Mouse (Mus musculus) midbrain, postnatal 0 days (tissue): Measurements from ENCODE around the gene Hp1bp3. TPM values are rescaled to one million over a fixed set of nuclear protein-coding genes. Genes with fewer than 3 reads are reported as not detected.
A peak's percentile ranks its signal among the peaks of the same experiment; 100 is the strongest.

Experiments
- ATAC-seq: fragments of 200-750 bp; cut with Nextera tagmentation; 2 replicates; pipeline ENCODE4 v1.8.0; 2017; ENCODE audit warnings: moderate number of reproducible peaks, mild to moderate bottlenecking, moderate TSS enrichment, moderate library complexity; ENCODE audit not compliant: low FRiP score
- DNase-seq: peaks from one replicate; pipeline ENCODE4 v3.0.0-alpha.2; 2015; ENCODE audit warnings: low spot score
- H3K27ac ChIP-seq: fragments of 300-500 bp; sonication (generic); 2 replicates; pipeline ENCODE4 v1.5.1; 2014; ENCODE audit warnings: low read depth, mild to moderate bottlenecking, low read length, mixed read lengths
- H3K27me3 ChIP-seq: fragments of 300-500 bp; sonication (generic); 2 replicates; pipeline ENCODE4 v1.6.1; 2014; ENCODE audit warnings: low read length, control low read depth, mixed read lengths; ENCODE audit not compliant: insufficient read depth
- H3K36me3 ChIP-seq: fragments of 300-500 bp; sonication (generic); 2 replicates; pipeline ENCODE4 v1.6.1; 2014; ENCODE audit warnings: low read length, control low read depth, mixed read lengths; ENCODE audit not compliant: insufficient read depth
- H3K4me1 ChIP-seq: fragments of 300-500 bp; sonication (generic); 2 replicates; pipeline ENCODE4 v1.6.1; 2014; ENCODE audit warnings: mild to moderate bottlenecking, control low read depth, antibody characterized with exemption, low read length, mixed read lengths; ENCODE audit not compliant: insufficient read depth
- H3K4me2 ChIP-seq: fragments of 300-500 bp; sonication (generic); 2 replicates; pipeline ENCODE4 v1.6.1; 2014; ENCODE audit warnings: low read depth, mild to moderate bottlenecking, low read length, mixed read lengths; ENCODE audit not compliant: poor library complexity, severe bottlenecking
- H3K4me3 ChIP-seq: fragments of 300-500 bp; sonication (generic); 2 replicates; pipeline ENCODE4 v1.5.1; 2014; ENCODE audit warnings: low read depth, mild to moderate bottlenecking, low read length, moderate library complexity
- H3K9ac ChIP-seq: fragments of 300-500 bp; sonication (generic); replicated peaks from 2 replicates; pipeline ENCODE4 v1.6.1; 2014; ENCODE audit warnings: mild to moderate bottlenecking, low read length, moderate library complexity, mixed read lengths; ENCODE audit not compliant: poor library complexity, severe bottlenecking
- H3K9me3 ChIP-seq: fragments of 300-500 bp; sonication (generic); 2 replicates; pipeline ENCODE4 v1.6.1; 2016; ENCODE audit warnings: low read length, control low read depth
- CTCF ChIP-seq: IDR thresholded peaks from 2 replicates; pipeline ENCODE4 v1.5.1; 2016; ENCODE audit warnings: antibody characterized with exemption, mild to moderate bottlenecking
- WGBS: fragments of 180-500 bp; shearing (Covaris S2); extraction: QIAGEN DNeasy Blood & Tissue Kit; methylation state at CpG from one replicate; pipeline ENCODE4 v1.1.7; 2014; 5-methylcytosine and 5-hydroxymethylcytosine counted together
- polyA plus RNA-seq: library from polyadenylated mRNA; unstranded; fragments of >200 nt; fragmentation: Nextera tagmentation; extraction: Ambion mirVana; gene quantifications from 2 replicates; pipeline ENCODE4 v1.2.1, GENCODE M21; 2015
- total RNA-seq: library from RNA; depleted of rRNA; stranded (reverse); fragments of >200 nt; gene quantifications from 2 replicates; pipeline ENCODE4 v1.2.3, GENCODE M21; 2014

The Hp1bp3 gene
- total and polyA plus RNA-seq, 2 experiments from 2014 or later = 165 to 200 TPM

- no peak overlapping the region for H3K27ac ChIP-seq
- no peak overlapping the region for H3K4me2 ChIP-seq
- DNase-seq (no peak), ATAC-seq (no peak)
- H3K36me3 ChIP-seq = peaks cover 16% of the 10 kb centered on the region
- H3K27me3 ChIP-seq = 0 out of 2 replicates have a peak, but pooled peaks cover 1% of the 10 kb centered on the region
- no peaks in the 10 kb centered on the region for H3K9me3 ChIP-seq
- H3K4me1 ChIP-seq = no peaks in the 10 kb centered on the region
- WGBS = 83% methylated on average over 7 of the region's 7 CpGs
- TF ChIP-seq CTCF = no peak
- H3K9ac ChIP-seq = no peak overlapping the region
- H3K4me3 ChIP-seq = no peak overlapping the region
Measured at GRCm38 (mm10) chr4:138258663-138259062, 42.6 kb downstream of the Hp1bp3 start.

- Histone ChIP-seq H3K27ac (no peak overlapping the region), H3K9ac (no peak overlapping the region), H3K27me3 (0 out of 2 replicates have a peak, but pooled peaks cover 3% of the 10 kb centered on the region), H3K4me1 (no peaks in the 10 kb centered on the region), H3K4me3 (no peak overlapping the region), H3K9me3 (no peaks in the 10 kb centered on the region), H3K36me3 (peaks cover 16% of the 10 kb centered on the region), H3K4me2 (no peak overlapping the region)
- DNase-seq = no peak
- 88% methylated on average over 5 of the region's 5 CpGs for WGBS
- no peak for TF ChIP-seq CTCF
- no peak for ATAC-seq
Measured at GRCm38 (mm10) chr4:138259482-138259881, 43.4 kb downstream of the Hp1bp3 start.

GRCm38 (mm10) chr4:138261843-138262681, 46.0 kb downstream of the Hp1bp3 start:
- peak; percentile 88 for ATAC-seq
- Histone ChIP-seq H3K4me1 (no peaks in the 10 kb centered on the region), H3K4me2 (peak overlapping the region; percentile 81), H3K27ac (peak overlapping the region; percentile 65; the same call in 1 of the 2 replicates), H3K4me3 (peak overlapping the region; percentile 73), H3K9me3 (no peaks in the 10 kb centered on the region), H3K36me3 (peaks cover 9% of the 10 kb centered on the region), H3K27me3 (0 out of 2 replicates have a peak, but pooled peaks cover 3% of the 10 kb centered on the region), H3K9ac (peak overlapping the region; percentile 69)
- DNase-seq = peak; percentile 85
- peak; percentile 69 for TF ChIP-seq CTCF
- under 1% methylated on average over 64 of the region's 78 CpGs for WGBS

GRCm38 (mm10) chr4:138267869-138268268, 51.8 kb downstream of the Hp1bp3 start:
- WGBS = 88% methylated on average over 10 of the region's 10 CpGs
- no peaks in the 10 kb centered on the region for H3K4me1 ChIP-seq
- ATAC-seq (no peak), DNase-seq (no peak)
- no peak overlapping the region for H3K4me2 ChIP-seq
- no peak overlapping the region for H3K9ac ChIP-seq
- H3K27me3 ChIP-seq = 0 out of 2 replicates have a peak, but pooled peaks cover 3% of the 10 kb centered on the region
- no peaks in the 10 kb centered on the region for H3K9me3 ChIP-seq
- no peak overlapping the region for H3K4me3 ChIP-seq
- TF ChIP-seq CTCF = no peak
- no peak overlapping the region for H3K27ac ChIP-seq
- H3K36me3 ChIP-seq = no peaks in the 10 kb centered on the region

GRCm38 (mm10) chr4:138272011-138272997, 56.2 kb downstream of the Hp1bp3 start:
- Histone ChIP-seq H3K9ac (no peak overlapping the region), H3K4me1 (no peaks in the 10 kb centered on the region), H3K36me3 (no peaks in the 10 kb centered on the region), H3K9me3 (no peaks in the 10 kb centered on the region), H3K27ac (no peak overlapping the region), H3K4me3 (no peak overlapping the region), H3K4me2 (no peak overlapping the region), H3K27me3 (no peaks in the 10 kb centered on the region)
- ATAC-seq (no peak), DNase-seq (peak; percentile 71)
- 59% methylated on average over 14 of the region's 14 CpGs for WGBS
- TF ChIP-seq CTCF = no peak
